Mouse (Mus musculus): Measurements from ENCODE around the gene Polr3h. TPM values are rescaled to one million over a fixed set of nuclear protein-coding genes. Genes with fewer than 3 reads are reported as not detected.
A peak's percentile ranks its signal among the peaks of the same experiment; 100 is the strongest.
"Not testable (repeated sequence)": the region's sequence is repeated elsewhere in the genome, so short reads cannot be mapped to it uniquely, and the experiment has no call there.

Gene Polr3h
- polyA plus RNA-seq, 1 experiment, result 8.6 TPM

DNA sequence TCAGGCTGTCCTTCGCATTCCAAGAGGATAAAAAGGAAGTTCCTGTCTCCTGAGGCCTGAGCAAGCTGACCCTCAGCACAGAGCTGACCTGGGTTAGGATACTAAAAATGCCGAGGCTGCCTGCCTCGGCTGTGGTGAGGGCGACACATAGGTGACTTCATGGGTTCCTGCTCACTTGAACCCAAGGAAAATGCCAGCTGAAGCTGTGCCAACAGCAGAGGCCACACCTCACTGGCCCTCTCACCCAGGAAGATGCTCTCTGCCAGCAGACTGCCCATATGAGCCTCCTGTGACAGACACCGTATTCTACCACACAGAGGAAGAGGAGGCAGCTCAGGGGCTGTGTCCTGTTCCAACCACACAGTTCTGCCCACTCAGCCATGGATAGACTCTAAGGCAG, 7.0 kb downstream of the Polr3h start:
- WGBS, result 84% methylated on average over 5 of the region's 5 CpGs

GRCm38 (mm10) chr15:81917621-81918463, 8.2 kb downstream of the Polr3h start:
- peak; percentile 45 to 78 for DNase-seq (ENCODE audit: low read depth in 1 of 2, low spot score in 2 of 2)
- Histone ChIP-seq H3K27me3 (ENCODE audit: control insufficient read depth, insufficient read depth, low read length) (no peaks in the 10 kb centered on the region), H3K36me3 (ENCODE audit: control insufficient read depth, insufficient read depth, low read length) (peaks cover 30% of the 10 kb centered on the region), H3K27ac (ENCODE audit: insufficient read depth, low read length) (no peak overlapping the region), H3K4me1 (ENCODE audit: control insufficient read depth, insufficient read depth, insufficient read length) (no peaks in the 10 kb centered on the region), H3K4me3 (ENCODE audit: extremely low read depth, insufficient read depth, insufficient read length) (no peak overlapping the region)
- WGBS, result 68% methylated on average over 6 of the region's 6 CpGs
- no peak for TF ChIP-seq POLR2A (IDR thresholded peaks at IDR 0.05; ENCODE audit: low read depth, low read length)
- peak; percentile 93; the same call in 1 of the 2 replicates for TF ChIP-seq CTCF (IDR thresholded peaks at IDR 0.05; ENCODE audit: extremely low read depth, insufficient read depth, insufficient read length, insufficient replicate concordance)

More for the DNA sequence above, 7.0 kb downstream of the Polr3h start:
- Histone ChIP-seq H3K27ac (ENCODE audit: insufficient read depth, low read length) (no peak overlapping the region), H3K36me3 (ENCODE audit: control insufficient read depth, insufficient read depth, low read length) (peaks cover 18% of the 10 kb centered on the region), H3K4me1 (ENCODE audit: control insufficient read depth, insufficient read depth, insufficient read length) (no peaks in the 10 kb centered on the region), H3K27me3 (ENCODE audit: control insufficient read depth, insufficient read depth, low read length) (no peaks in the 10 kb centered on the region), H3K4me3 (ENCODE audit: extremely low read depth, insufficient read depth, insufficient read length) (no peak overlapping the region)
- DNase-seq (ENCODE audit: low read depth in 1 of 2, low spot score in 2 of 2), result no peak
- TF ChIP-seq CTCF (IDR thresholded peaks at IDR 0.05; ENCODE audit: extremely low read depth, insufficient read depth, insufficient read length, insufficient replicate concordance), result no peak
- TF ChIP-seq POLR2A (IDR thresholded peaks at IDR 0.05; ENCODE audit: low read depth, low read length), result no peak

- TF ChIP-seq POLR2A (IDR thresholded peaks at IDR 0.05; ENCODE audit: low read depth, low read length), result no peak
- 88% methylated on average over 12 of the region's 12 CpGs for WGBS
- Histone ChIP-seq H3K36me3 (ENCODE audit: control insufficient read depth, insufficient read depth, low read length) (peaks cover 34% of the 10 kb centered on the region), H3K4me1 (ENCODE audit: control insufficient read depth, insufficient read depth, insufficient read length) (no peaks in the 10 kb centered on the region), H3K27ac (ENCODE audit: insufficient read depth, low read length) (no peak overlapping the region), H3K4me3 (ENCODE audit: extremely low read depth, insufficient read depth, insufficient read length) (no peak overlapping the region), H3K27me3 (ENCODE audit: control insufficient read depth, insufficient read depth, low read length) (no peaks in the 10 kb centered on the region)
- DNase-seq (ENCODE audit: low read depth in 1 of 2, low spot score in 2 of 2), result no peak
These were observed 8.8 kb downstream of the Polr3h start for GRCm38 (mm10) chr15:81917201-81917600.

- no peak for TF ChIP-seq POLR2A (IDR thresholded peaks at IDR 0.05; ENCODE audit: low read depth, low read length)
- no peak for TF ChIP-seq CTCF (IDR thresholded peaks at IDR 0.05; ENCODE audit: extremely low read depth, insufficient read depth, insufficient read length, insufficient replicate concordance)
- no peak overlapping the region for H3K4me3 ChIP-seq (ENCODE audit: extremely low read depth, insufficient read depth, insufficient read length)
- no peak for DNase-seq (ENCODE audit: low read depth in 1 of 2, low spot score in 2 of 2)
- no peaks in the 10 kb centered on the region for H3K4me1 ChIP-seq (ENCODE audit: control insufficient read depth, insufficient read depth, insufficient read length)
- H3K27me3 ChIP-seq (ENCODE audit: control insufficient read depth, insufficient read depth, low read length), result no peaks in the 10 kb centered on the region
- peaks cover 39% of the 10 kb centered on the region for H3K36me3 ChIP-seq (ENCODE audit: control insufficient read depth, insufficient read depth, low read length)
- no peak overlapping the region for H3K27ac ChIP-seq (ENCODE audit: insufficient read depth, low read length)
- WGBS, result 97% methylated on average over 5 of the region's 5 CpGs
These were observed 10.4 kb downstream of the Polr3h start for GRCm38 (mm10) chr15:81915663-81916062.

DNA sequence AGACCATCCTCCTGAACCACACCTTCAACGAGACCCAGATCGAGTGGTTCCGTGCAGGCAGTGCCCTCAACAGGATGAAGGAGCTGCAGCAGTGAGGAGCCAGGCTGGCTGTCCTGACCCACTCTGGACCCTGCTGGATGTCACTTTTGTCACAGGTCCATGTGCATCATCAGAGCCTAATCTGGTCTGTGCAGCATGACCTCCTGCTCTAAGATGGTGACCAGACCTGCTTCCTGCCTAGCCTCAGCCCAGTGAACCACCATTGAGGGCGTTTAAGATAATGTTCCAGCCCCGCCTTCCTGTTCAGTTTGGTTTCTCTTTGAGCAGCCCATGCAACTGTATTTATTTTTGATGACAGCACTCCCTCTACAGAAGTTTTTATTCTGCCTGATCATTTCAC, 11.4 kb downstream of the Polr3h start:
- Histone ChIP-seq H3K27me3 (ENCODE audit: control insufficient read depth, insufficient read depth, low read length) (no peaks in the 10 kb centered on the region), H3K27ac (ENCODE audit: insufficient read depth, low read length) (no peak overlapping the region), H3K36me3 (ENCODE audit: control insufficient read depth, insufficient read depth, low read length) (peaks cover 48% of the 10 kb centered on the region), H3K4me3 (ENCODE audit: extremely low read depth, insufficient read depth, insufficient read length) (no peak overlapping the region), H3K4me1 (ENCODE audit: control insufficient read depth, insufficient read depth, insufficient read length) (no peaks in the 10 kb centered on the region)
- 78% methylated on average over 5 of the region's 5 CpGs for WGBS
- no peak for DNase-seq (ENCODE audit: low read depth in 1 of 2, low spot score in 2 of 2)
- TF ChIP-seq POLR2A (IDR thresholded peaks at IDR 0.05; ENCODE audit: low read depth, low read length), result no peak
- no peak for TF ChIP-seq CTCF (IDR thresholded peaks at IDR 0.05; ENCODE audit: extremely low read depth, insufficient read depth, insufficient read length, insufficient replicate concordance)

DNA sequence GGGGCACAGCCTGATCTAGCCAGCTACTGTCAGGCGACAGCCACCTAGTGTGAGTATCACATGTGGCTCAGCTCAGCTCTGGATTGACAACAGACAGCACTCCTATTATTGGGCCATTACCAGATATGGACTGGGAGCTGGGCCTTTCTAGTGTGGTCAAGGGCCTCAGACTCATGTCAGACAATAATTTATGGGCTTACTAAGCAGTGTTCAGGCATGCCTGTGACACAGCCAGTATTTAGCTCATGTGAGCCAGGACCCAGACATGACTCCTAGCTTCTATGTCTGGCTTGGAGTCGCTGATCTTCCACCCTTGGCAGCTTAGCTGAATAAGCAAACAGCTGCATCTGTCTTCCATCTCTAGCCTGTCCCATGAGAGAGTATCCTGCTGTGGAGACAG, 13.5 kb downstream of the Polr3h start:
- H3K4me1 ChIP-seq (ENCODE audit: control insufficient read depth, insufficient read depth, insufficient read length), result no peaks in the 10 kb centered on the region
- WGBS, result 85% methylated on average over 2 of the region's 2 CpGs
- H3K36me3 ChIP-seq (ENCODE audit: control insufficient read depth, insufficient read depth, low read length), result peaks cover 48% of the 10 kb centered on the region
- H3K27ac ChIP-seq (ENCODE audit: insufficient read depth, low read length), result no peak overlapping the region
- TF ChIP-seq CTCF (IDR thresholded peaks at IDR 0.05; ENCODE audit: extremely low read depth, insufficient read depth, insufficient read length, insufficient replicate concordance) (no peak), POLR2A (IDR thresholded peaks at IDR 0.05; ENCODE audit: low read depth, low read length) (no peak)
- no peak overlapping the region for H3K4me3 ChIP-seq (ENCODE audit: extremely low read depth, insufficient read depth, insufficient read length)
- no peak for DNase-seq (ENCODE audit: low read depth in 1 of 2, low spot score in 2 of 2)
- no peaks in the 10 kb centered on the region for H3K27me3 ChIP-seq (ENCODE audit: control insufficient read depth, insufficient read depth, low read length)

GRCm38 (mm10) chr15:81908767-81909166, 17.3 kb downstream of the Polr3h start:
- not testable (repeated sequence) for H3K27ac ChIP-seq (ENCODE audit: insufficient read depth, low read length); H3K27me3 ChIP-seq (ENCODE audit: control insufficient read depth, insufficient read depth, low read length); H3K4me1 ChIP-seq (ENCODE audit: control insufficient read depth, insufficient read depth, insufficient read length); H3K4me3 ChIP-seq (ENCODE audit: extremely low read depth, insufficient read depth, insufficient read length); DNase-seq (ENCODE audit: low read depth in 1 of 2, low spot score in 2 of 2)
- 86% methylated on average over 4 of the region's 4 CpGs for WGBS
- H3K36me3 ChIP-seq (ENCODE audit: control insufficient read depth, insufficient read depth, low read length), result peaks cover 33% of the 10 kb centered on the region

Data from spleen, adult 2 months (tissue).